Mouse (Mus musculus) R1 (cell line): ENCODE results near the gene Arid3c.

Source experiments
- DNase-seq: peaks from one replicate; pipeline ENCODE4 v3.0.0-alpha.2; 2018; ENCODE audit warnings: low read depth, low spot score

Arid3c gene

DNA sequence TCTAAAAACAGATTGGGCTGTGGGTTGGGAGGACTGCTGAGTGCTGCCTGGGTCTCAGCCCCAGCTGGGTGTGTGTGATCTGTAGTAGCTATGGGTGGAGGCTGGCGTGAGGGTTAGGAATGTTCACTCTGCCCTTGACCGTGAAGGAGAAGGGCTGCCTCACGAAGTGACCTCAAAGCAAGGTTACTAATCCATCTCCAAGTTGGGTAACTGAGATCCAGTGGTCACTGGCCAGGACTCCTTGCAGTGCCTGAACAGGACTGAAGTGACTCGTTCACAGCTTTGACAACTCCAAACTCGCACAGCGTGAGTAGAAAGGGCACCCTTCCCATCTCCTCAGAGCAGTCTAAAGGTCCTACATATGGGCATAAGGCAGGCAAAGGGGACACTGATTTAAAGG is 52.1 kb downstream of the Arid3c start:
- no peak for DNase-seq

DNA sequence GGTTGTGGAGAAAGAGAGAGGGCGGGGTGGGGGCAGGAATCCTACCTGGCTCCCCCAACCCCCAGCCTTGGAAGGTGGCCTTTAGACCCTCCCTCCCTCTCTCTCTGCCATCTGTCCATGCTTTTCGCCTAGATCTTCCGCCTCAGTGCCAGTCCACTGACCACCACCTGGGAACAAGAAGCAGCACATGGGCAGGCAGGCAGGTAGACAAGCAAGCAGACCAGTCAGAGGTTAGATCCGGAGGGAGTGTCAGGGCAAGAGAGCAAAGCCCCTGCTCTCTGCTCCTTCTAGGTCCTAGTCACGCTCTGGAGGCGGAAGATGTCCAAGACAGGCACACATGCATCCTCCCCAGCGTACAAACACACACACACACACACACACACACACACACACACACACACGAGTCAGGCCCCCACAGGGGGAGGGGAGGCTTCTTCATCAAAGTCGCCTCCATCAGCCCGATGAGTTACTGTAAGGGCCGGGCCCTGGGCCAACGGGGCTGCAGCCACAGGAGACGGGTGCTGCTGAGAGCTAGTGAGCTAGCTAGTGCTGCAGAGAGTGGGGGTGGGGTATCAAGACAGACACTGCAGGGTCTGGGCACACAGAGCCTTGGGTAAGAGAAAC is 53.8 kb downstream of the Arid3c start:
- DNase-seq = no peak

DNA sequence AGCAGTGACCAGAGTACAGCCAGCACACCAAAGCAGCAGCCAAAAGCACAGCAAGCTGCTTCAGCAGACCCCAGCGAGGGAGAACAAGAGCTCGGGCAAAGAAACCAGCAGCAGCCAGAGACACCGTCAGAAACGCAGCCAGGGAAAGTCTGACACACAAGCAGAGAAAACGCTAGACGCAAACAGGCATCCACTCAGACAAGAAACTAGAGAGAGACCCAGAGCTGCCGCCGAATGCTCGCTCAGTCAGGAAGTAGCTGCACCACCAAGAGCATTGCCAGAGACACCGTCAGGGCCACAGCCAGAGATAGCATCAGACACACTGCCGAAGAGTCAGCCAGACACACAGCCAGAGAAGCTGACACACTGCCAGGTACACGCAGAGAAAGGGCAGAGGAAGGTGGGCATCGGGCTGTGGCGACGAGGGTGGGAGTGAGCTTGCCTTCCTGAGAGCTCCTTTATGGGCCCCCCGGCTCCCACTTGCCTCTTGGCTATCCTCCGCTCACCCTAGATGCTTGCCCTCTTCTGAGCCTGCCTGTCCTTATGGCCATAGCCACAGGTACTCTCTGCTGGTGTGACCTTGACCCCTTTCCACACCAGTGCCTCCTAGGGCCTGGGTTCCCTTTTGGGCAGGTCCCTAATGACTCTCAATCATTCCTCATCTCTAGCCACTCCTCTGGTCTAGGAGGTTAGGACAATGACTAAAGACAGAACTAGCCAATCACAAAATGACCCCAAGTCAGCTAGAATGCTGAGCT is 54.5 kb downstream of the Arid3c start:
- peak; percentile 42 for DNase-seq
